Mouse (Mus musculus) left cerebral cortex, postnatal 4 days (tissue): ENCODE measurements around the gene Vipr1. TPM values are rescaled to one million over a fixed set of nuclear protein-coding genes. Genes with fewer than 3 reads are reported as not detected.

Experiments
- DNase-seq: peaks from one replicate; pipeline ENCODE4 v3.0.0-alpha.2; 2022
- intact Hi-C: fragments of 180-260 bp; cut with DNase I; formaldehyde crosslinking; loops from one replicate; pipeline ENCODE4 v1.15.1; 2025
- total RNA-seq, 2 experiments: library from RNA; stranded (reverse); gene quantifications; 2 replicates each; pipeline ENCODE4 v1.2.3; 2021

The Vipr1 gene
- total RNA-seq, 2 experiments from 2014 or later: 3.1 to 5.5 TPM

DNA sequence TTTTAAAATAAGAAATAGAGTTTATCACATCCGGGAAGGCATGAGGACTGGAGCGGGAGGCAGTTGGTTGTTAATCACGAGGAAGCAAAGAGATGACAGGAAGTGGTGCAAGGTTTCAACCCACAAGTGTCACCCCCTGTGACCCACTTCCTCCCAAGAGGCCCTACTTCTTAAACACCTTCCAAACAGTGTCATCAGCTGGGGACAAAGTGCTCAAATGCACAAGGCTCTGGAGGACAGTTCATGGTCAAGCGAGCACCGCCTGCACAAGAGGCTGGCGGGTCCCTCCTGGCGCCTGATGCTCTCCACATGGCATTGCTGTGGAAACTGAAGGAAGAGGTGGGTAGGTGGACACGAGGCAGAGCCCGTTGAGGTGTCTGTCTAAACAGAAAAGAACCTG lies 32.5 kb downstream of the Vipr1 start:
- DNase-seq: no peak
- intact Hi-C loops: no loop called here

DNA sequence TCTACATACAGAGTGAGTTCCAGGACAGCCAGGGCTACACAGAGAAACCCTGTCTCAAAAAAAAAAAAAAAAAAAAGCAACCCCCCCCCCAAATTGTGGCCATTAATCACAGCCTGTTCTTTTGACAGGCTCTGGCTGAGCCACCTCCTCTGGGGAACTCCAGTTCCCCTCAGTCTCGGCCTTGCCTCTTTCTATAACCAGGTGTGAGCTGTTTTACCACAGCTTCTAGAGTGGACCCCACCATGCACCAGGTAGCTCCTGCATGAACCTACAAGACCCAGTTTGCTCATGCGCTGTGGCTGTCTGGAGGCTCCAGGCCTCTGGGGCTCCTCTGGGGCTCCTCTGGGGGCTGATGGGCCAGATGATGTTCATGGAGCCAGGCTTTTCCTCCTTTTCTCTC lies 33.0 kb downstream of the Vipr1 start:
- DNase-seq: no peak
- intact Hi-C loops: no loop called here

DNA sequence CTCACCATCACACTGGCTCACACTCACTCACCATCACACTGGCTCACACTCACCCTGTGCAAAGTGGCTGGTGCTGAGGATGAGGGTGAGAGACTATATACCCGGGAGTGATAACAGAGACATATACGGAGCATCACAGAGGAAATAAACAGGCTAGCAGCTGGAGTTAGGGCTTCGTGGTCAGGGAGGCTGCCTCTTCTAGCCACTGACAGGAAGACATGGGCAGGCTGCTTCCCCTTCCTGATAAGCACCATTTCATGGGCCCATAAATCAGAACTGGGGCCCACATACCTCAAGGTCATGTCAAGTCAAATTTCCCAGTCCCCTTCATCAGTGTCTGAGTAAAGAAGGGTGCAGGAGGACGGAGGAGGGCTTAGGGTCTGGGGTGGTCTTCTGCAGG lies 34.6 kb downstream of the Vipr1 start:
- intact Hi-C loops: no loop called here
- no peak for DNase-seq

DNA sequence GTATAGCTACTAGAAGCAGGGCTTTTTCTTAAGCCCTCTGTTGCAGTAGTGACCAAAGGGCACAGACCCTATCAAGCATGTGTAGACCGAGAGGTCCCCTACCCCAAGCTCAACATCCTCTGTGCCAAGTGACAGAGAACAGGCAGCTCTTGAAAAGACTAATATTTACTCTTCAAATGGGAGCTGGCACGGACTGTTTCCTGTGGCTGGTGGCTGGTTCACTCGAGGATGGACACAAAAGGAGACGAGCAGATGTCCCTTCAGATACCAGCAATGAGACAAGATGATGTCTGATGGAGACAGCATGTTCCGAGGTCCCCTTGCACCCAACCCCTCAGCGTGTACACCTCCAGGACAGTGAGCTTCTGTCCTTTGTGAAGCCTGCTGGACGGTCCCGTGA lies 35.0 kb downstream of the Vipr1 start:
- intact Hi-C loops: no loop called here
- DNase-seq: no peak

DNA sequence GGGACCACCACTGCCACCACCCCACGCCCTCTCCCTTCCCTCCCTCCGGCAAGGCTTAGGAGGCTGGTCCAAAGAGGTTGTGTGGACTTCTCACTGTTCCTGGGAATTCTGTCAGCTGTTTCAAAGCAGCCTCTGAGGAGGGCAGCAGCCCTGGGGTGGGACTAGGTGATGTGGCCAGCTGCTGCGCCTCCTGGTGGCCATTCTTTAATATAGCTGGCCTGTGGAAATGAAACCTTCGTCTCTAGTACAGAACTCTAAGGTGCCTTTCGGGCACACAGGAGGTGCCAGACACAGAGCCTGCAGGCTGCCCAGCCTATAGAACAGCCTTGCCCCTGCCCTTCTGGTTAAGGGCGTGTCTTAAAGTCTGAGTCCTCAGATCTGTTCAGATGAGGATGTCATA lies 37.0 kb downstream of the Vipr1 start:
- intact Hi-C loops: no loop called here
- DNase-seq: peak; percentile 69

DNA sequence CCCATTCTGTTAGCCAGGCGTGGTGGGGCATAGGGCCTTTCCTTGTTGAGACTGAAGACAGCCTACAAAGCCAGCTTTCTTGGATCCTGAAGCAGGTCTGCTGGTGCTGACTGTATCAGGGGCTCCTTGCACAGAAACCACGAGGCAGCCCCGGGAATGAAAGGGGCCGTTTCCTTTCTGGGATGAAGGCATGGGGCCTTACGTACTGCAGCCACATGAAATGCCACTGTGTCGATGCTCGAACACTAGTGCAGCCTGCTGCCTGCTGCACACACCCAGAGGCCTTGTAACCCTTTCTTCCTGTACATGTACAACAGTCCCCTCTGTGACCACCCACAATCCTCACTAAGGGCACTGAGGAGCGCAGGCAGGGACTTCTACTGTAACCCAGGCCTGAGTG lies 38.7 kb downstream of the Vipr1 start:
- DNase-seq: no peak
- intact Hi-C loops: no loop called here

DNA sequence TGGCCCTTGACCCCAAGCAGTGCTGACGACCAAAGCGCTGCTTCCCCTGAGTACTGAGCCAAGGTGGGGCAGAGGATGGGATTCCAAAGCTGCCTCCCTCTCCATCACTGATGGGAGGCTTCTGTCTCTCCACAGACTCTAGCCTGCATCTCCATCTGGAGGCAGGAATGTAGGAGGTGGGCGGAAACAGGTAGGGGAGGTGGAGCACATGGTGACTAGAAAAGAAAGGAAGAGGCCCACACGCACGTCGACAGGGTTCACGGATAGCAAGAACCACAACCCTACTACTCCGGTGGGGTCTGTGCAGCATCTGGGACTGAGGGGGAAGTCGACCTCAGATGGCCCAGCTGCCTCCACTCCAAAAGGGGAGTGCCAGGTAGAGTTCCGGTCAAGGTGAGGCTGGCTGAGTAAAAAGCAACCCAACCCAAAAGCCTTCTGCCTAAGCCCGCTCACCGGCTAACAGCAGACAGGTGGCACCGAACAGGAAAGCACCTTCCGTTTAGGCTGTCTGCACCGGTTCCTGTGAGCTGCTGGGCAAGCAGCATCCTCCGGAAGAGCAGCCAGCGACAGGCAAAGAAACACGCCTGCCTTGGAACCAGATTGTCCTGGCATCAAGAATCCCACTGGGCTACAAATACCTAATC lies 39.6 kb downstream of the Vipr1 start:
- intact Hi-C loops: no loop called here
- no peak for DNase-seq

DNA sequence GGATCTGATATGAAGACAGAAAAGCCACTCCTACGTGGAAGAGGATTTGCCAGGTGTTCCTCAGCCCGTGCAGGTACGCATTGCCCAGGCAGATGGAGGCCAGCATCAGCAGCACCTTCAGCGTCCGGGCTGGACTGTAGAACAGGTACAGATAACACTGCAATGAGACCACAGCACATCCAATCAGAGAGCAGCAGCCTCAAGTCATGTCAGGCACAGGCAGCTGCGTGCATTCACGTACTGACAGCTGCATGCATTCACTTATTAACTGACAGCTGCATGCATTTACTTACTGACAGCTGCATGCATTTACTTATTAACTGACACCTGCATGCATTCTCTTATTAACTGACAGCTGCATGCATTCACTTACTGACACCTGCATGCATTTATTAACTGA lies 42.2 kb downstream of the Vipr1 start:
- intact Hi-C loops: no loop called here

DNA sequence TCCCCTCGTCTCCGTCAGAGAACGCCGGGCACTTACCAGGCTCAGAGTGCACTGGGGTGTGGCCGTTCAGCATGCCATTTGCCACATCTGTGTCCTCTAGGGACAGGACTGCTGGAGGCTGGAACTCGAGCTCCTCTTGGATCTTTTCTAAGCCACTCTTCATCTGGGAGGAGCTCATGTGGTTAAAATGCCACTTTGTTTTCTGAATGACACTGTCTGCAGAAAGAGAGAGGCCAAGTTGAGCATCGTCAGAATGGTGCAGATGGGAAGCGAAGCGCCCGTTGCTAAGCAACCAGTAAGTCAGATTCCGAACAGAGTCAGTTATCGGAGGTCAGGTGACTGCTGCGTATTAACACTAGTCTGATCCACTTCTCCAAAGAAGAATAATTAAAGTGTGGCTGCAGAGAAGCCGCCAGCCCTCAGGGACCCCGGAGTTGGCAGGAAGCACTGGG lies 47.7 kb downstream of the Vipr1 start:
- DNase-seq: peak; percentile 70
- intact Hi-C loops: no loop called here

More for the DNA sequence above, 42.2 kb downstream of the Vipr1 start:
- no peak for DNase-seq

DNA sequence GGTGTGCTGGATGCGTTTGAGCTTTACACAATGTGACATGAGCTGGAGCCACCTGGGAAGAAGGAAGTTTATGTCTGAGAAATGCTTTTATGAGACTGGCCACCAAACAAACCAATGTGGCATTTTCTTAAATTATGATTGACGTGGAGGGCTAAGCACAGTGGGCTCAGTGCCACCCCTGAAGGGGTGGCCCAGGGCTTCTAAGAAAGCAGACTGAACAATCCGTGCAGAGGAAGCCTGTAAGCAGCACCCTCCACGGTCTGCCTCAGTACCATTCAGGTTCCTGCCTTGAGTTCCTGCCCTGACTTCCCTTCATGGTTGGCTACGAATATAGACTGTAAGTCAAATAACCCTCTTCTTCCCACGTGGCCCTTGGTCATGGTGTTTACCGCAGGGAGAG lies 48.2 kb downstream of the Vipr1 start:
- intact Hi-C loops: no loop called here
- no peak for DNase-seq

DNA sequence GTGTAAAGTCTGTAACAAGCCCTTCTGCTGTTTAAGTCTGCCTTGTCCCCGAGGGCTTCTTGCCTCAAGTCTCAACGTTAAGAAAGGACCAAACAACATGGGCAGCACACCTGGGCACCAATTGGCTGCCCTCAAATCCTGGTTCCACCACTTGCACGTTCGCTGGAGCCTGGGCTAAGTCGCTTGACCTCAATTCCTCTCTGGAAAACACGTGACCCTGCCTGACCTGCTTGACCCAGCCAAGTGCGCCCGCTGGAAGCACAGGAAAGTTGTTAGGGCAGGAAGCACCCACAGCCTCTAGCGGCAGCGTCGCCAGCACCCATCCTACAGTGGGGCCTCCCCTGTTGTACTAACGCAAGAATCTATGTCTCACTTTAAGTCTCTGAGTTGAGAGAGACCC lies 52.2 kb downstream of the Vipr1 start:
- DNase-seq: no peak
- intact Hi-C loops: no loop called here

DNA sequence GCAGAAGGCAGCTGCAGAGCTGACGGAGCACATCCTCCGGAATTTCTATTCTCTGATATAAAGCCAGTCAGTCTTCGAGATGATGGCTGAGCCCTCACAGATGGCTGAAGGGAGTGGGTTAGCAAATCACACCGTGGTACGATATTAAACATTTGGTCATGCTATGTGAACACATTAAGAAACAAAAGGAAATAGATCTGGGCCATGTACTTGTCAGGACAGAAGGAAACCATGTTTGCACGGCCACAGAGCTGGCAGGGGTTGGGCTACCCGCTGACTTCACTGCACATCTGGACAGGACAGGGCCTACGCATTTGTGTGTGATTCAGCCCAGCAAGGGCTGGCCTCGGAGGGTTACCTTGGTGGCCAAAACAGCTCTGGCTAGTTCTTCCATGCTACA lies 54.1 kb downstream of the Vipr1 start:
- no peak for DNase-seq
- intact Hi-C loops: no loop called here

DNA sequence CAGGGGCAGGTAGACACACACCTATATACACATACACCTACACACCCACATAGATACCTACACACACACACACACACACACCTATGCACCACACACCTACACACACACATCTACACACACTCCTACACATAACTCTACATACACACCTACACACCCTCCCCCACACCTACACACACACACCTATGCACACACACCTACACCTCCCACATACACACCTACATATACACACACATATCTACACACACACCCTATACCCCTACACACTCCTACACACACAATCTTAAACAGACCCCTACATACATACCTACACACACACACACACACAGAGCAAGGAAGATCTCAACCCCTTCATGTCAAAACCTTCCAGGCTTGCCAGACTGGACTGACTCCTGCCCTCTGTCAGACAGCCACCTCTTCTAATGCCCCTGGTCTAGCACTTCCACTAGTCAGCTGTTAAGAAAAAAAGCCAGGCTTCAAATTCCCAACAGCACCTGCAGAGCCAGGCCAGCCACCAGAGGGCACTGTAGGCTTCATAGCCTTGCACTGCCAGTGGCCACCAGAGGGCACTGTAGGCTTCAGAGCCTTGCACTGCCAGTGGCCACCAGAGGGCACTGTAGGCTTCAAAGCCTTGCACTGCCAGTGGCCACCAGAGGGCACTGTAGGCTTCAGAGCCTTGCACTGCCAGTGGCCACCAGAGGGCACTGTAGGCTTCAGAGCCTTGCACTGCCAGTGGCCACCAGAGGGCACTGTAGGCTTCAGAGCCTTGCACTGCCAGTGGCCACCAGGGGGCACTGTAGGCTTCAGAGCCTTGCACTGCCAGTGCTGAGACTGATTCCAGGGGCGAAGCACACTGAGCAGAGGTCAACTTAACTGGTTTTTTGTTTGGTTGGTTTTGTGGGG lies 54.9 kb downstream of the Vipr1 start:
- DNase-seq: peak; percentile 68
- intact Hi-C loops: no loop called here

DNA sequence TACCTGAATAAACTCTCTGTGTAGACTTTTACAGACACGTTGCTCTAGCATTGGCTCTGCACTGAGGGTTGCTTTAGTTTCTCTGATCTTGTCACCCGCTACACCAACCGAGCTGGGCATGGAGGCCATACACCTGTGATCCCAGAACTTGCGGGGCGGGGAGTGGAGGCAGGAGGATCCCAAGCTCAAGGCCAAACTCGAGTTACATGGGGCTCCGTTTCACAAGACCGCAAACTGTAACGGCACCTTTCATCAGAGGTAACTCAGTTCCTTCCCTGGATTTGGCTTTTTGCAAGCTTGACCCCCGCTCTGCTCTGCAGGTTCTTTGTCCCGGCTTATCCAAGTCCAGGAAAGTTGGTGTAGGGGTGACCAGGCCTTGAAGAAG lies 61.7 kb downstream of the Vipr1 start:
- intact Hi-C loops: no loop called here
- DNase-seq: no peak

DNA sequence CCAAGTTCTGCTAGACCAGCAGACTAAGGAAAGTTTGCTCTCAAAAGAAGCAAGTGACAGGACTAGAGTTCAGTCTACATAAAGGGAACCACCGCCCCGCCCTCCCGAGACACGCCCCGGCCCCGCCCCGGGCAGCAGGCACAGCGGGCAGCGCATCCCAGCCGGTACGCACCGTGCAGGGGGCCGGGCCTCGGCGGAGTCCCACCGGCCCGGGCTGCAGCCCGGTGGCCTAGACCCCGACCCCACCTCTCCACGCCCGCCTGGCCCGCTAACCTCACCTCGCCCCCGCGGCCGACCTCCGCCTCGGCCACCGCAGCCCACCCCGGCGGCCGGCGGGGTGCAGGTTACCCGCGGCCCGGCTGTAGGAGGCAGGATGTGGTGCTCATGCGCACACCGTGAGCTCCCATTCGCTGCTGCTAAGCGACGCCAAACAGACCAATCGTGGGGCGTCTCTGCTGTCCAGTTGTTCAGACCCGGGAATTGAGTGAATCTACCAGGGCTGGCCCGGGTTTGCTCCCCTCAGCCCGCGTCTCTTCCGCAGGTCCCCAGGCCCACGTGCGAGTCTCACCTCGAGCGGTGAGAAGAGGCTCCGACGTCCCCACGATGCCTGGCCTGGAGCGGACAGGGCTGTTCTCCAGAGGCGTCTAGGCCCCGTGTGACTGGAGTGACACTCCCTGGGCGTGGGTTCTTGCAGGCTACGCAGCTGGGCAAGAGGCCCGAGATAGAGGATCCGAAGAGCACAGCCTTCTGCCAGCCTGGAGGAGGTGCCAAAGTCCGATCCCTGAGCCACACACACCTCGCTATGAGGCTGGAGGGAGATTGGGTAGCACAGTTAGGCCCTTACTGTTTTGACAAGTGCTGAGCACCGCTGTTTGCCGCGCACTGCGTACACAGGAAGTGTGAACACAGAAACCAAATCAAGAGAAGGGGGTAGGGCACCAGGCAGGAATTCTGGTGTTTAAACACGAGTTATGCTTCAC lies 62.4 kb downstream of the Vipr1 start, which contains the start of gene Sec22c:
Sec22c (minus strand) TSS at position 845 of the 980 bp plus-strand sequence.
- intact Hi-C loops: no loop called here

DNA sequence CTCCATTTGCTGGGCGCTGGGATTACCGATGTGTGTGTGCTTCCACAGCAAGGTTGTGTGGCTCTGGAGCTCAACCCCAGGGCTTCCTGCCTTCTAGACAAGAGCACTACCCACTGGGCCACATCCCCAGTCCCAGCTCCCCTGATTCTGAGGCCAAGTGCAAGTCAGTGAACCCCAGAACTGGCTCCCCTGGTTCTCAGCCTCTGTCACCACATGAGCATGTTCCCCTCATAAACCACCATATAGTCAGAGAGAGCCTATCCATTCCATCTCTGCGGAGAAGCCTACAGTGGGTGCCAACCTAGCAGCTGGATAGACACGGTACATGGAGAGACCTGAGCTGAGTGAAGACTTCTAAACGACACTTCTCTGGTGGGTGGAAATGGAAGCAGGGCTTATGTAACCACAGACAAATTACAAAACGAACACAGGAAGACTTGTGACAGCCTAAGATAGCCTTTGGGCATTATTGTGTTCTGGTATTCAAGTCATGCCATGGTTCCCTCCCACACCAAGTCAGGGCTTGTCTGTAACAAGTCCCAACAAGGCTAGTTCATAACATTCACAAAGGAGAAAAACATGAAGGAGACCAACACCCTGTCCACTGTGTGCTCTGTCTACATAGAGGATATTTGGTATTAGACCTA lies 63.6 kb downstream of the Vipr1 start:
- DNase-seq: no peak
- intact Hi-C loops: no loop called here

More for the DNA sequence above, 62.4 kb downstream of the Vipr1 start, which contains the start of gene Sec22c:
- peak; percentile 86 for DNase-seq

DNA sequence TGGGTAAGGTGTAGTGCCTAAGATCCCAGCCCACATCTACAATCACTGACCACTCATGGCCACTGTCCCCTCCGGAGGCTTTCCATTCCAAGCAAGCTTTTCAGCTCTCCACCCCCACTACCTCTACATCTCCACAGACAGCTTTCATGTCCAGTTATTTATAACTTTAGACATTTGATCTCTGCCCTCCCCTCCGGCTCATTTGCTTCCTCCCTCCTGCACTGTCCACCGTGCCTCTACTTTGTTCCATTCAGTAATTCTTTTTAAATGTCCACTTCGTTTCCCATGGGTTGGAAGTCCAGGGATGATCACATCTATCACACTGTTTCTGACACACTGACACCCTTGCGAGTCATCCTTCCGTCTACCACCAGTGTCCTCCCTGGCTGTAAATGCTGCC lies 65.3 kb downstream of the Vipr1 start:
- intact Hi-C loops: no loop called here
- DNase-seq: no peak

DNA sequence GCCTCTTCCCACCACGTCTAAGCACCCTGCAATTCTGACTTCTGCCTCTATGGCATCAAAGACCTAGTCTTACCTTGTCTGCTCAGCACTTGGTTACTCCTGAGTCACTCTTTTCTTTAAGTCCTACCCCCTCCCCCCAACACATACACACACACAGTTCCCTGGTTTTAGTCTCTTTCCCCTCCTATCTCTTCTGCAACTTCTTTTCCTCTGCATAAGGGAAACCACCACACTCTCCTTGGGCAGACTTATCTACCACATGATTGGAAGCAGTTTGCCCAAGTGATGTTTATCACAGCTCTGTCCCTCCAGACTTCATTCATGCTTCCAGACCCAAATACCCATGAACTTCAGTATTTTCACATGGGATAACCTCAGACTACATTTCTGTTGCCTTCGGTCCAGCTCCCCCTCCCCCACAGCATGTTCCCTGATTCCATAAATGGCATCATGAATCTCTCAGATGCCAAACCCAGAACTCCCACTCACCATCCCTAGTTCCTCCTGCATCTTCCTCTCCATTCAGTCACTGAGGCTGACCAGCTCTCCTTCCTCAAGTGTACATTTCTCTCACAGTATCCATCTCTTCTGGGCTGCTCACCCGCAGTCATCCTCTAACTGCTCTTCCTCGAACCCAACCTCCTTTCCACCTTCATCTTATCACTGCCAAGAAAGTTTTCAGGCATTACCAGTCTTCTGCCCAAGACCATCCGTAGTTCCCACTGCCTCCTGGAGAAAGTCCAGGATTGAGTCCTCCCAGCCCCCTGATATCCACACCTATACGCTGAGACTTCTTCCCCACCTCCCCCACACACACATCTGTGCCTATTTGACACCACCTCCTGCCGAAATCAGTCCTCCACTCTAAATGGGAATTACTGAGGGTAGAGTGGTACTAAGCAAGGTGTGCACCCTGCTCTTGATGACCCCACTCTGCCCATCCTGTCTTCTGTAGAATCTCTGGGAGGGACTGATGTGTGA lies 66.3 kb downstream of the Vipr1 start:
- no peak for DNase-seq
- intact Hi-C loops: no loop called here

DNA sequence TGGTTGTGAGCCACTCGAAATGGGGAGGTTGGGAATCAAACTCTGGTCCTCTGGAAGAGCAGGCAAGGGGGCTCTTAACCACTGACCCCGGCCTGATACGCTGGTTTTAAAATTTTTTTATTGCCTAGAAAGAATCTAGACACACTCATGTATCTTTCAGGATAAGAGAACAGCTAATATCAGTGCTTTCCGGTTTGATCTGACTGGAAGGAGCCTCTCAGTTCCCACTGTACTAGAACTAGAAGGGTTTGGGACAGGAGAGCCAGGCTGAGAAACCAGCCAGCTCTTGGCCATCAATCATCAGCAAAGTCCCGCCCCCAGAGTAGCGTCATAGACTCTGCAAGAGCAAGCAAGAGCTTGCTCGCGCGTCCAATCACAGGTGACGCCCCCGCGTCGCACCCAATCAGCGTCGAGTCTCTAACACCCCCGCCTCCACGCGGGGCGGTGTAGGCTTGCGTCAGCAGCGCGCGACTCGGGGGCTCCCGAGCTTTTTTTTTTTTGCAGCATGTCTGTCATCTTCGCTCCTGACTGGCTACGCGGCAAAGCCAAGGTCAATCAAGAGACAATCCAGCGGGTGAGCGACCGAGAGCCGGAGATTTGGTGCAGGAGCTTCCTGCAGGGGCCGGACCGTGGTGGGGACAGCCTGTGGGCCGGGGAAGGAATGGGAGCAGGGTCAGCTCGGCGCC lies 67.5 kb downstream of the Vipr1 start, which contains the start of gene Ss18l2:
Ss18l2 (plus strand) TSS at position 432 of the 686 bp plus-strand sequence.
- intact Hi-C loops: no loop called here

More for the DNA sequence above, 67.5 kb downstream of the Vipr1 start, which contains the start of gene Ss18l2:
- DNase-seq: peak; percentile 99
